Mouse (Mus musculus) embryonic stem cell, embryonic (primary cell): ENCODE data around the gene 1300017J02Rik.

Source experiments
- CTCF ChIA-PET, 4 experiments: fragments of 300-600 bp in 2 of 4; fragments of 350-600 bp in 2 of 4; sonication (Branson Sonifier 250); formaldehyde crosslinking; loops; one replicate each; lab custom pipeline; 2022; ENCODE audit warnings: inconsistent platforms in 2 of 4; lab: Charles Lee
- POLR2A ChIA-PET, 4 experiments: fragments of 300-600 bp in 2 of 4; fragments of 350-600 bp in 2 of 4; sonication (Branson Sonifier 250); formaldehyde crosslinking; loops; one replicate each; lab custom pipeline; 2022; ENCODE audit warnings: antibody characterized with exemption in 4 of 4, inconsistent platforms in 1 of 4; lab: Charles Lee

The 1300017J02Rik gene

GRCm38 (mm10) chr9:103233006-103233395 lies 71.9 kb downstream of the 1300017J02Rik start:
- ChIA-PET CTCF (interaction anchor here in 1 of 4 experiments (1.4 kb wide), 1 partner anchor 25 kb away, joined by 3 read pairs; no protein-coding TSS in a partner anchor), POLR2A (no interaction called here)

- POLR2A ChIA-PET = interaction anchor here in 2 of 4 experiments (0.5 to 0.6 kb wide), 2 partner anchors 8 to 127 kb away, joined by 3 read pairs; no protein-coding TSS in a partner anchor
- CTCF ChIA-PET = interaction anchor here in 1 of 4 experiments (1.4 kb wide), 1 partner anchor 24 kb away, joined by 3 read pairs; no protein-coding TSS in a partner anchor
These were observed 72.5 kb downstream of the 1300017J02Rik start for GRCm38 (mm10) chr9:103232232-103233005.

- POLR2A ChIA-PET = interaction anchor here in 3 of 4 experiments (0.5 to 2.5 kb wide), 15 partner anchors 8 to 822 kb away, joined by 3 to 14 read pairs (median 3); partner anchors contain the start of genes 1300017J02Rik (in 3 of the 3) and Topbp1 (in 3 of the 3)
- CTCF ChIA-PET = interaction anchor here in 3 of 4 experiments (0.6 to 3.5 kb wide), 7 partner anchors 23 to 587 kb away, joined by 3 to 20 read pairs (median 4); no protein-coding TSS in a partner anchor
These were observed 74.5 kb downstream of the 1300017J02Rik start, which contains the start of the genes Gm20425 and Trf for GRCm38 (mm10) chr9:103230151-103230951. Gene Gm20425 (minus strand): TSS chr9:103230307. Gene Trf (minus strand): TSS chr9:103230444.

- POLR2A ChIA-PET = interaction anchor here (0.6 to 3.0 kb wide), 11 partner anchors 10 to 1416 kb away, joined by 3 to 14 read pairs (median 3); partner anchors contain the start of genes 1300017J02Rik (in 3 of the 4) and Topbp1 (in 3 of the 4)
- CTCF ChIA-PET = interaction anchor here in 3 of 4 experiments (1.2 to 3.5 kb wide), 4 partner anchors 21 to 137 kb away, joined by 5 to 20 read pairs (median 8); no protein-coding TSS in a partner anchor
These were observed 75.6 kb downstream of the 1300017J02Rik start for GRCm38 (mm10) chr9:103229037-103229867.

- ChIA-PET CTCF (interaction anchor here (0.6 to 3.5 kb wide), 5 partner anchors 21 to 368 kb away, joined by 3 to 20 read pairs (median 5); no protein-coding TSS in a partner anchor), POLR2A (interaction anchor here (0.6 to 3.0 kb wide), 13 partner anchors 10 to 1417 kb away, joined by 3 to 14 read pairs (median 4); partner anchors contain the start of genes 1300017J02Rik (in 3 of the 4) and Topbp1 (in 3 of the 4))
These were observed 76.4 kb downstream of the 1300017J02Rik start for GRCm38 (mm10) chr9:103228370-103229003.

- CTCF ChIA-PET = interaction anchor here (0.6 to 3.5 kb wide), 6 partner anchors 20 to 368 kb away, joined by 3 to 20 read pairs (median 5); no protein-coding TSS in a partner anchor
- POLR2A ChIA-PET = interaction anchor here in 3 of 4 experiments (0.6 to 3.0 kb wide), 4 partner anchors 36 to 491 kb away, joined by 4 to 14 read pairs (median 7); partner anchors contain the start of genes 1300017J02Rik (in 2 of the 3) and Topbp1 (in 2 of the 3)
These were observed 77.1 kb downstream of the 1300017J02Rik start for GRCm38 (mm10) chr9:103227760-103228159.

GRCm38 (mm10) chr9:103226806-103227205 lies 78.1 kb downstream of the 1300017J02Rik start:
- ChIA-PET POLR2A (interaction anchor here in 1 of 4 experiments (3.0 kb wide), 1 partner anchor 78 kb away, joined by 14 read pairs; the partner anchor contains the start of genes 1300017J02Rik and Topbp1), CTCF (interaction anchor here in 2 of 4 experiments (0.7 to 2.6 kb wide), 4 partner anchors 19 to 76 kb away, joined by 3 to 15 read pairs (median 6); no protein-coding TSS in a partner anchor)

- ChIA-PET CTCF (interaction anchor here (0.6 to 2.6 kb wide), 10 partner anchors 18 to 271 kb away, joined by 3 to 18 read pairs (median 4); partner anchors contain the start of genes 1300017J02Rik (in 1 of the 4) and Topbp1 (in 1 of the 4)), POLR2A (interaction anchor here in 3 of 4 experiments (0.6 to 1.2 kb wide), 6 partner anchors 14 to 351 kb away, joined by 3 to 6 read pairs (median 4); partner anchors contain the start of genes 1300017J02Rik (in 1 of the 3) and Topbp1 (in 1 of the 3))
These were observed 79.4 kb downstream of the 1300017J02Rik start for GRCm38 (mm10) chr9:103225464-103225863.

GRCm38 (mm10) chr9:103224721-103225120 lies 80.2 kb downstream of the 1300017J02Rik start:
- ChIA-PET POLR2A (no interaction called here), CTCF (interaction anchor here in 2 of 4 experiments (1.5 to 2.6 kb wide), 3 partner anchors 17 to 78 kb away, joined by 6 to 18 read pairs (median 8); no protein-coding TSS in a partner anchor)

- CTCF ChIA-PET = interaction anchor here in 1 of 4 experiments (0.6 kb wide), 1 partner anchor 112 kb away, joined by 3 read pairs; no protein-coding TSS in a partner anchor
- POLR2A ChIA-PET = interaction anchor here in 1 of 4 experiments (0.6 kb wide), 1 partner anchor 74 kb away, joined by 3 read pairs; no protein-coding TSS in a partner anchor
These were observed 90.6 kb downstream of the 1300017J02Rik start for GRCm38 (mm10) chr9:103214281-103214680.

- ChIA-PET POLR2A (interaction anchor here in 2 of 4 experiments (0.6 to 1.3 kb wide), 2 partner anchors 73 to 89 kb away, joined by 3 read pairs; no protein-coding TSS in a partner anchor), CTCF (no interaction called here)
These were observed 91.3 kb downstream of the 1300017J02Rik start for GRCm38 (mm10) chr9:103213631-103214030.

GRCm38 (mm10) chr9:103212654-103213420 lies 92.0 kb downstream of the 1300017J02Rik start:
- POLR2A ChIA-PET = interaction anchor here in 3 of 4 experiments (0.6 to 1.3 kb wide), 4 partner anchors 48 to 90 kb away, joined by 3 to 5 read pairs (median 3); no protein-coding TSS in a partner anchor
- CTCF ChIA-PET = no interaction called here

- ChIA-PET CTCF (interaction anchor here (0.5 to 1.4 kb wide), 5 partner anchors 60 to 234 kb away, joined by 3 to 6 read pairs (median 4); no protein-coding TSS in a partner anchor), POLR2A (interaction anchor here in 2 of 4 experiments (1.5 kb wide), 2 partner anchors 96 kb away, joined by 5 to 6 read pairs; partner anchors contain the start of genes 1300017J02Rik (in 2 of the 2) and Topbp1 (in 2 of the 2))
These were observed 96.0 kb downstream of the 1300017J02Rik start for GRCm38 (mm10) chr9:103208802-103209423.

- POLR2A ChIA-PET = interaction anchor here in 3 of 4 experiments (0.6 to 1.5 kb wide), 16 partner anchors 9 to 516 kb away, joined by 3 to 7 read pairs (median 4); partner anchors contain the start of genes 1300017J02Rik (in 3 of the 3) and Topbp1 (in 3 of the 3)
- CTCF ChIA-PET = interaction anchor here (0.5 to 1.7 kb wide), 62 partner anchors 8 to 1339 kb away, joined by 3 to 23 read pairs (median 4); partner anchors contain the start of genes 1300017J02Rik (in 4 of the 4), Topbp1 (in 4 of the 4), Trf (in 2 of the 4) and Gm20425 (in 1 of the 4)
These were observed 97.0 kb downstream of the 1300017J02Rik start for GRCm38 (mm10) chr9:103207846-103208245.
